Mouse (Mus musculus): Measurements from ENCODE around the gene Stxbp2.

The Stxbp2 gene

GRCm38 (mm10) chr8:3683408-3684176 lies 52.8 kb downstream of the Stxbp2 start:
- DNase-seq (ENCODE audit: low spot score), result no peak

GRCm38 (mm10) chr8:3684530-3684929 lies 53.8 kb downstream of the Stxbp2 start:
- DNase-seq (ENCODE audit: low spot score), result no peak

GRCm38 (mm10) chr8:3685422-3685821 lies 54.7 kb downstream of the Stxbp2 start:
- no peak for DNase-seq (ENCODE audit: low spot score)

GRCm38 (mm10) chr8:3687537-3687936 lies 56.8 kb downstream of the Stxbp2 start:
- DNase-seq (ENCODE audit: low spot score), result no peak

GRCm38 (mm10) chr8:3690774-3691173 lies 60.0 kb downstream of the Stxbp2 start:
- DNase-seq (ENCODE audit: low spot score), result no peak

All from urinary bladder, postnatal 10 days (tissue).